Mouse (Mus musculus) CH12.LX (cell line): ENCODE results near the gene Macrod2. TPM values are rescaled to one million over a fixed set of nuclear protein-coding genes. Genes with fewer than 3 reads are reported as not detected.

ENCODE experiments used
- DNase-seq: peaks from one replicate; pipeline ENCODE4 v3.0.0-alpha.2; 2013; ENCODE audit errors: extremely low read depth
- H3K27ac ChIP-seq: 2 replicates; pipeline ENCODE4 v1.5.1; 2012; ENCODE audit warnings: low read depth, mild to moderate bottlenecking, control low read depth, moderate library complexity; ENCODE audit not compliant: insufficient read depth
- H3K27me3 ChIP-seq: replicated peaks from 2 replicates; pipeline ENCODE3; 2012; ENCODE audit warnings: inconsistent platforms
- H3K36me3 ChIP-seq, 2 experiments: replicated peaks in 1 of 2; 2 replicates each; pipeline versions ENCODE3 to v1.6.1; 2012; ENCODE audit warnings: inconsistent platforms in 1 of 2, low read length in 1 of 2, mild to moderate bottlenecking in 1 of 2, mixed read lengths in 1 of 2, moderate library complexity in 1 of 2; ENCODE audit not compliant: control insufficient read depth in 1 of 2, insufficient read depth in 1 of 2
- H3K4me1 ChIP-seq, 2 experiments: 2 replicates each; pipeline ENCODE4 v1.6.1; 2012; ENCODE audit warnings: inconsistent platforms in 1 of 2, moderate library complexity in 1 of 2; ENCODE audit not compliant: insufficient read depth in 2 of 2, control insufficient read depth in 1 of 2
- H3K4me2 ChIP-seq: 2 replicates; pipeline ENCODE4 v1.6.1; 2012; ENCODE audit warnings: low read depth, mild to moderate bottlenecking, control low read depth; ENCODE audit not compliant: poor library complexity, insufficient read depth, severe bottlenecking
- H3K4me3 ChIP-seq, 3 experiments: fragments of 150-350 bp in 1 of 3; sonication (generic) in 1 of 3; replicated peaks in 1 of 3; 2 replicates each; pipeline versions ENCODE3 to v1.5.1; 2011 to 2012; ENCODE audit warnings: low read depth in 2 of 3, low read length in 2 of 3, mild to moderate bottlenecking in 2 of 3, moderate library complexity in 2 of 3, control low read depth in 1 of 3, improper control_type of control experiment in 1 of 3, inconsistent platforms in 1 of 3, mixed read lengths in 1 of 3; ENCODE audit not compliant: poor library complexity in 1 of 3
- H3K79me2 ChIP-seq: replicated peaks from 2 replicates; pipeline ENCODE4 v1.6.1; 2012; ENCODE audit warnings: mild to moderate bottlenecking, moderate library complexity; ENCODE audit not compliant: control insufficient read depth, poor library complexity, insufficient read depth, severe bottlenecking; ENCODE audit errors: extremely low read depth
- H3K9ac ChIP-seq: 2 replicates; pipeline ENCODE4 v1.6.1; 2012; ENCODE audit warnings: low read depth, mild to moderate bottlenecking, control low read depth, moderate library complexity; ENCODE audit not compliant: insufficient read depth
- H3K9me3 ChIP-seq: replicated peaks from 2 replicates; pipeline ENCODE3; 2012; ENCODE audit warnings: low read length, inconsistent platforms, mixed read lengths
- E2F4 ChIP-seq: IDR thresholded peaks from 2 replicates; pipeline ENCODE4 v1.6.1; 2011; ENCODE audit warnings: low read depth, low read length, improper control_type of control experiment; ENCODE audit not compliant: insufficient replicate concordance
- ELF1 ChIP-seq: IDR thresholded peaks from 2 replicates; pipeline ENCODE4 v1.6.1; 2014; ENCODE audit warnings: low read depth, mild to moderate bottlenecking, inconsistent platforms, low read length, improper control_type of control experiment
- EP300 ChIP-seq: IDR thresholded peaks from 2 replicates; pipeline ENCODE4 v1.6.1; 2011; ENCODE audit warnings: low read length, improper control_type of control experiment
- HCFC1 ChIP-seq: IDR thresholded peaks from 2 replicates; pipeline ENCODE4 v1.6.1; 2012; ENCODE audit warnings: low read depth, mild to moderate bottlenecking, inconsistent platforms, low read length, improper control_type of control experiment
- IRF4 ChIP-seq: IDR thresholded peaks from 2 replicates; pipeline ENCODE4 v1.6.1; 2014; ENCODE audit warnings: low read depth, mild to moderate bottlenecking, inconsistent platforms, low read length, improper control_type of control experiment
- MEF2A ChIP-seq: IDR thresholded peaks from 2 replicates; pipeline ENCODE4 v1.6.1; 2014; ENCODE audit warnings: low read depth, mild to moderate bottlenecking, inconsistent platforms, low read length, improper control_type of control experiment, borderline replicate concordance
- MYC ChIP-seq: IDR thresholded peaks from 2 replicates; pipeline ENCODE4 v1.6.1; 2011; ENCODE audit warnings: low read depth, mild to moderate bottlenecking, improper control_type of control experiment, low read length
- NRF1 ChIP-seq: IDR thresholded peaks from 2 replicates; pipeline ENCODE4 v1.6.1; 2014; ENCODE audit warnings: low read depth, mild to moderate bottlenecking, inconsistent platforms, low read length, improper control_type of control experiment, moderate library complexity
- PAX5 ChIP-seq: IDR thresholded peaks from 2 replicates; pipeline ENCODE4 v1.6.1; 2012; ENCODE audit warnings: low read length, inconsistent platforms, mixed read lengths
- POLR2AphosphoS2 ChIP-seq: IDR thresholded peaks from 2 replicates; pipeline ENCODE4 v1.6.1; 2011; ENCODE audit warnings: low read depth, low read length, improper control_type of control experiment
- SMC3 ChIP-seq: IDR thresholded peaks from 2 replicates; pipeline ENCODE4 v1.6.1; 2011; ENCODE audit warnings: low read depth, low read length, improper control_type of control experiment
- TBP ChIP-seq: conservative IDR thresholded peaks from 2 replicates; pipeline ENCODE4 v1.6.1; 2011; ENCODE audit warnings: low read depth, low read length, improper control_type of control experiment
- ZKSCAN1 ChIP-seq: IDR thresholded peaks from 2 replicates; pipeline ENCODE4 v1.6.1; 2012; ENCODE audit warnings: low read depth, inconsistent platforms, low read length, improper control_type of control experiment, borderline replicate concordance
- dilution Hi-C: fragments of 300-500 bp; cut with MboI; formaldehyde crosslinking; loops from 2 replicates; pipeline ENCODE4 v1.14.3; 2020; ENCODE audit warnings: low sequenced_read_pairs; ENCODE audit not compliant: extremely low pct_unique_long_range_greater_than_20kb, extremely low pct_ligation_motif_present
- in situ Hi-C: fragments of 300-500 bp; cut with MboI; formaldehyde crosslinking; loops from 3 replicates; pipeline ENCODE4 v1.14.3; 2019; ENCODE audit warnings: low sequenced_read_pairs, low pct_ligation_motif_present, low pct_unique_long_range_greater_than_20kb, mixed read lengths
- polyA plus RNA-seq: library from polyadenylated mRNA; unstranded; fragments of >175 nt; gene quantifications from 2 replicates; pipeline ENCODE4 v1.2.1, GENCODE M21; 2012; ENCODE audit warnings: low read depth; ENCODE audit not compliant: insufficient read length
- total RNA-seq, 2 experiments: library from RNA; depleted of rRNA; stranded (reverse); fragments of 300-350 nt in 1 of 2; fragments of >200 nt in 1 of 2; gene quantifications; 2 replicates each; pipeline ENCODE4 v1.2.3; 2012 to 2014

The Macrod2 gene
- total and polyA plus RNA-seq, 3 experiments: not detected

DNA sequence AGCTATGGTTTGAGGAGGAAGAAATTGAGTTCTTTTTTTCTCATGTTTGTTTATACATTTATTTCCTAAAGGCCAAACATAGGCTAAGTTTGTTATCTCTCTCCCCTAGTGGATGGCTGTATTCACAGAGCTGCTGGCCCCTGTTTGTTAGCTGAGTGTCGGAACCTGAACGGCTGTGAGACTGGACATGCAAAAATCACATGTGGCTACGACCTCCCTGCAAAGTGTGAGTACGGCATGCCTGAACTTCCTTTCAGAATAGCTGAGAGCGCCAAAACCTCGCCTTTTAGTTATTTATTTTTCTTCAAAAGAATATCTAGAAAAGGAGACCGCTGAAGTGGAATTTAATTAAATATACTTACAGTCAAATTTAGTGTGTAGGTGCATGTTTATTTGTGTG, 628.8 kb downstream of the Macrod2 start:
- dilution Hi-C loops: no loop called here
- Histone ChIP-seq H3K4me1 (no peaks in the 10 kb centered on the region), H3K9ac (no peak overlapping the region)
- TF ChIP-seq ZKSCAN1: no peak
- TF ChIP-seq MEF2A: no peak
- TF ChIP-seq, all 38 proteins: peak for 0
- DNase-seq: no peak
- Histone ChIP-seq H3K4me2 (no peak overlapping the region), H3K27me3 (no peaks in the 10 kb centered on the region), H3K27ac (no peak overlapping the region), H3K36me3 (no peaks in the 10 kb centered on the region), H3K4me3 (no peak overlapping the region), H3K9me3 (peaks cover 32% of the 10 kb centered on the region), H3K79me2 (no peaks in the 10 kb centered on the region)
- in situ Hi-C loops: no loop called here

DNA sequence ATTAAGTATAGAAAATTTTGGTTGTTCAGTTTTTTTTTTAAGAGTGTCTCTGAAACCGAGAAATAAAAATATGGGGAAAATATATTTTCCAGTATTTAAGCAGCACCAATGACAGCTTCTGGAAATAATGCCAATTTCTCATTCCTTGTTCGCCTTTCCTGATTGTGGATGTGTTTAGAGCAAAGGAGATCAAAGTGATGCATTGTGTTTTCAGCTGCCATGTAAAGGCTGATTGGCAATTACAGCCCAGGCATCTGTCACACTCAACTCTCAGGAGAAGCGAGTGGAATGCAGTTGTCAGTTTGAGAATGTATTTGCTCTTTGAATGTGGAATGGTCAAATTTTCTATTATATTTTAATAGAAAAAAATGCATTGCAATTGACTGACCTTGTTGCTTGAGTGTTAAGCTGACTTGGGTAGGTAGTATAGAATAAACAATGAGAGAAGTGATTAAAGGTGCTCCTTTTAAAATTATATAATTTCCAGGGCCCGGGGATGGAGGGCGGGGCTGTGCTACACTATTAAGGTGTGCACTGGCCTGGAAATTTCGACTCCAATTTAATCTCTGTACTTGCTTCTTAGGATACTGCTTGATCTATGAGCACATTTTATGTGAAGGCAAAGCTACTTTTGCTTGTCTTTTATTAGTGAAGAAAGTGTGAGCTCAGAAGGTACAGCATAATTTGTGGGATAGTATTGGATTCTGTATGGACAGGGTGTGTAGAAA, 629.4 kb downstream of the Macrod2 start:
- H3K4me1 ChIP-seq: no peaks in the 10 kb centered on the region
- H3K4me2 ChIP-seq: no peak overlapping the region
- H3K4me3 ChIP-seq: no peak overlapping the region
- no peak overlapping the region for H3K9ac ChIP-seq
- peaks cover 30% of the 10 kb centered on the region for H3K9me3 ChIP-seq
- H3K27me3 ChIP-seq: no peaks in the 10 kb centered on the region
- dilution Hi-C loops: no loop called here
- DNase-seq: no peak
- no peaks in the 10 kb centered on the region for H3K36me3 ChIP-seq
- H3K79me2 ChIP-seq: no peaks in the 10 kb centered on the region
- no peak overlapping the region for H3K27ac ChIP-seq
- TF ChIP-seq NRF1: no peak
- TF ChIP-seq TBP: no peak
- no peak for TF ChIP-seq IRF4
- TF ChIP-seq HCFC1: no peak
- no peak for TF ChIP-seq MEF2A
- no peak for TF ChIP-seq ELF1
- TF ChIP-seq EP300: no peak
- TF ChIP-seq POLR2AphosphoS2: no peak
- no peak for TF ChIP-seq MYC
- no peak for TF ChIP-seq PAX5
- no peak for TF ChIP-seq SMC3
- TF ChIP-seq E2F4: no peak
- TF ChIP-seq, all 38 proteins: peak for 0
- in situ Hi-C loops: no loop called here
